Mouse (Mus musculus) skeletal muscle tissue, adult 2 months (tissue): ENCODE results near the gene Slc20a1.
A peak's percentile ranks its signal among the peaks of the same experiment; 100 is the strongest.

ENCODE experiments used
- DNase-seq: peaks from one replicate; pipeline ENCODE4 v3.0.0-alpha.2; 2012; ENCODE audit warnings: low read depth, low spot score

Slc20a1 gene

GRCm38 (mm10) chr2:129186291-129186919 lies 12.2 kb upstream of the Slc20a1 start:
- DNase-seq, result peak; percentile 33

DNA sequence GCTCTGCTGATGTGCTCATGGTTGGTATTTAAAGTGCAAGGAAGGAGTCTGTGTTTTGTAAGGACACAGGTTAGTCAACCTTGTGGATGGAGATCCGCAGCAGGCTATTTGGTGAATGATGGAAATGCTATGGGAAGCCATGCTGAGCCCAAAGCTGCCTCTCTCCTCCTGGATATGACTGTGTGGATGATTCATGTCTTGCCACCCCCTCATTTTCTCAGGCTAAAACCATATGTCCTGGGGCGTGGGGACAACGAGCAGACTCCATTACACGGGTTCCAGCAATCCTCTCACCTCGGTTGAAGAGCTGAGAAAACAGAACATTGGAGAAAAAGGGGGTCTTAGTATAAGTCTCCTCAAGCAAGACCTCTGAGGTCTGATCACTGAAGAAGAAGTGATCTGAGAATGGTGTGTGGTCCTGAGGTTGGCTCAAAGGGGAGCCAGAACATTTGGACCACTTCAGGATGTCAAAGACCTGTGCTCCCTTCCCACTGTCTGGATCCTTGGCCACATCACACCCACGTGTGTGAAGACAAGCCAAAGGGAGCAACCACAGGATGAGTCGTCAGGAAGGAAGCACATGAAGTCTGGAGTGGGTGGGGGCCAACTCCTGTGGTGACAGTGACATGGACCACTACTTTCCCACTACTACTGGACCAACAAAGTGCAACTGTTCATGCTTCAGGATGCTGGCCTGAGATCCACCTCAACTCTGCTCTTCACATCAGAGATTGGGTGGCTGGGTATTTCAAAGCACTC lies 6.0 kb upstream of the Slc20a1 start:
- DNase-seq, result no peak

DNA sequence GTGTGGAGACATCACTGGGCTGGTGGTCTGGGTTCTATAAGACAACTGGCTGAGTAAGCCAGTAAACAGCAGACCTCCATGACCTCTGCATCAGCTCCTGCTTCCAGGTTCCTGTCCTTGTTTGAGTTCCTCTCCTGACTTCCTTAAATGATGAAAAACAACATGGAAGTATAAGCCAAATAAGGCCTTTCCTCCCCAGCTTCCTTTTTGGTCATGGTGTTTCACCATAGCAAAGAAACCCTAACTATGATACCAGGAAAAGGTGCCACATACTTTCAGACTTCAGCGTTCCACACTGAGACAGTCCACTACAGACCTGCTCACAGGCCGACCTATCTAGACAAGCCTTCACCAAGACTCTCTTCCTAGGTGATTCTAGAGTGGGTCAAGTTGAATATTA lies 2.2 kb upstream of the Slc20a1 start:
- DNase-seq, result no peak

DNA sequence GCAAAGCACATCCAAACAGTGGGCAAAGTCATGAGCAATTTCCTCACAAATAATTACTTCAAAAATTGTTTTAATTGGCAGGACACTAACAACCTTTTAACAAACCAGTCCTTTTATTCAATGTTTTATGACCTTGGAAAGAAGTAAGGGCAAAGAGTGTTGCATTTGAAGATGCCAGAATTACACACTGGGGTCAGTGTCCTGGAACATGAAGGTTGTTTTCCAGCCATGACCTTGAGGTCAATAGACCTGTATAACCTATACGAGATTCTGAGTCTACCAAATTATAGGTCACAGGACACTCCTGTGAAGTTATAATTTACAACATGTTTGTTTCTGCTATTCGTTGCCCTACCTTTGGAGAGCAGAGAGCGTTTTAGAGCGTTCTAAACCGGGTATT lies 1.4 kb upstream of the Slc20a1 start:
- DNase-seq, result no peak

DNA sequence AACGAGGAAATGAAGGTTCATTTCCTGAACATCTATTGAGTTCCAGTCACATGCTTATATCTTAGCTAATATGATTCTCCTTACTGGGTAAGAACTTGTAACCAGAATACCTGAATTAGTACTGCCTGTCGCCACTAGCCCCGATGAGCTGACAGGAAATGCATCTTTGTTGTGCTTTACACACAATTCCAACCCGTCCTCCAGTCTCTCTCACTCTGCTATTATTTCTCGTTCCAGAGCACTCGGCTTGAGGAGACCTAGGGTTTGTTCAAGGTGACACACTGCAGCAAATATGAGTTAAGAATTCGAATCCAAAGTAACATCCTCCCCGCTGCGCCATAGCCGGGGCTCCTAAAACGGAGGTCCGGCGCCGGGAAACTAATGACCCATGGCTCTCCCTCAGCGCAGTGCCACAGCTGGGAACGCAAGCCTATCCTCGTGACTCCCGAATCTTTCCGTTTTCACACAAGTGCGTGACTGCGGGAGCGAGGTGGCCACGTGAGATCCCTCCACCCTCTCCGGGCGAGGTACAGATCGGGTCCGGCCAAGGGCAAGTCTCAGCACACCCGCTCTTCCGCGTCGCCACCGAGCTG lies 625 bp upstream of the Slc20a1 start:
- DNase-seq, result no peak

- DNase-seq, result no peak
Measured at GRCm38 (mm10) chr2:129199328-129200085, 943 bp downstream of the Slc20a1 start.

DNA sequence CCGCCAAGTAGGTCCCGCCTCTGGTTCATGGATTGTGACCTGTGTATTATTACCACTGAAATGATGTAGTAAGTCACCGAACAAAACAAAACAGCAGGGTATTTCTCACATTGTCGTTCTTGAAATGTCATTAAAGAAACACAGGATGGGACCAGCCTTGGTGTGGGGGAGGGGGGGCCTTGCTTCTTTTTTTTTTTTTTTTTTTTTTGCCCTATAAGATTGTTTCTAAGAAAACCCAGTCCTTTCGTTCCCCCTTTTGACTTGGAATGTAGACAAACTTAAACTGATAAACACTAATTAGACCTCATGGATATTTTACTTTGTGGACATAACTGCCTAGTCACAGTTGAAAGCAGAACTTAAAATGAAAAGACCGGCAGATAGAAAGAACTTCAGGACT lies 6.4 kb downstream of the Slc20a1 start:
- DNase-seq, result no peak

- peak; percentile 57 for DNase-seq
Measured at GRCm38 (mm10) chr2:129206824-129207223, 8.3 kb downstream of the Slc20a1 start.

DNA sequence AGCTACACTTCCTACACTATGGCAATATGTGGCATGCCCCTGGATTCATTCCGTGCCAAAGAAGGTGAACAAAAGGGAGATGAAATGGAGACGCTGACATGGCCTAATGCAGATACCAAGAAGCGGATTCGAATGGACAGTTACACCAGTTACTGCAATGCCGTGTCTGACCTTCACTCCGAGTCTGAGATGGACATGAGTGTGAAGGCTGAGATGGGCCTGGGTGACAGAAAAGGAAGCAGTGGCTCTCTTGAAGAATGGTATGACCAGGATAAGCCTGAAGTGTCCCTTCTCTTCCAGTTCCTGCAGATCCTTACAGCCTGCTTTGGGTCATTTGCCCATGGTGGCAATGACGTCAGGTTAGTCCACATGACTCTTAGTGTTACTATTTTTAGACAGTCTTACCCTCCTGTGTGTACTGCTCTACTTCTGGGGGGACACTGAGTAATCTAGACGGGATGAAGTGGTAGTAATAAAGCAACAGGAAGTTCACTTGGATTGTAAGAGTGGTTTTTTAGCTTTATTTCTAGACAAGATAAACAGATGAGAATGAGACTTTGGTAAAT lies 9.7 kb downstream of the Slc20a1 start:
- DNase-seq, result no peak

DNA sequence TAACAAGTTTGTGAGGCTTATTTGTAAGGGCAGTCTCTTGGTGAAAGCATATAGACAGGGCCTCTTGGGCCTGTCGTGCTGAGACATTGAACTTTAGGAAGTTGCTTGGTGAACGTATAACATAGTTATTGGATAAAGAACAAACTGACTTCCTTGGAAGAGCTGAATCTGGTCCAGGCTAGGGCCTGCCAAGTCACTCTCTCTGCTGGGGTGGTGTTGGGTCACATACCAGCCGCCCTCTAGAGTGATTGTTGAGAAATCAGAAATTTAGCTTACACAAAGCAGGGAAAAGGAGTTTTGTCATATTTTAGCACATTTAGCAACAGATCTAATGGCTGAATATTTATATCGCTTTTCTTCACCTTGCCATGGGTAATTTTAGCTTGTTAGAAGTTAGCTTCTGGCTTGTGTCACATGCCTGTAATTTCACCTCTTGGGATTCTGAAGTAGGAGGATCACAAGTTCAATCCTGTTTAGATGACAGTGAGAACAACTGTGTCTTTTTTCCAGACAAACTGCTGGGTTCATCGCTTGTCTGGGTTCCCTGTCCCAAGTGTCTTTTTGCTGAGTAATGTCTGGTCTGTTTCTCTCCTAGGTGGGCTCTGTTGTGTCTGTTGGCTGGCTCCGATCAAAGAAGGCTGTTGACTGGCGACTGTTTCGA lies 11.7 kb downstream of the Slc20a1 start:
- no peak for DNase-seq

DNA sequence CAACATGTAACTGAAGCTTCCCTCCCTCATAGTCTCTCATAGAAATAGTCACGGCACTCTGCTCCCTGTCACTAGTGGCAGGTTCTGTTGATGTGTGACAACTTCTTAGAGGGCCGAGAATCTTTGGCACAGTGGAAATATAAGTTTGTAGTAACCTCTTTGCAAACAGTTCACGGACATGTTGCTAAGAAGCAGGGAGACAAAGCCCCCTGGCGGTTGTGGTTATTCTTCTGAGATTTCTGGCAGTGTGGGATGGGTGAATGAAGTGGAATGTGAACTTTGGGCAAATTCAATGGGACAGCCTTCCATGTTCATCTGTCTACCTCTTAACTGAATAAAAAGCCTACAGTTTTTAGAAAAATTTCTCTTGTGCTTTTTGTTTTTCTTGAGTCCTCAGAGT lies 12.7 kb downstream of the Slc20a1 start:
- no peak for DNase-seq

- DNase-seq, result no peak
Measured at GRCm38 (mm10) chr2:129211957-129212356, 13.4 kb downstream of the Slc20a1 start.

- no peak for DNase-seq
Measured at GRCm38 (mm10) chr2:129212566-129212965, 14.0 kb downstream of the Slc20a1 start.

GRCm38 (mm10) chr2:129214774-129215173 lies 16.2 kb downstream of the Slc20a1 start:
- no peak for DNase-seq

DNA sequence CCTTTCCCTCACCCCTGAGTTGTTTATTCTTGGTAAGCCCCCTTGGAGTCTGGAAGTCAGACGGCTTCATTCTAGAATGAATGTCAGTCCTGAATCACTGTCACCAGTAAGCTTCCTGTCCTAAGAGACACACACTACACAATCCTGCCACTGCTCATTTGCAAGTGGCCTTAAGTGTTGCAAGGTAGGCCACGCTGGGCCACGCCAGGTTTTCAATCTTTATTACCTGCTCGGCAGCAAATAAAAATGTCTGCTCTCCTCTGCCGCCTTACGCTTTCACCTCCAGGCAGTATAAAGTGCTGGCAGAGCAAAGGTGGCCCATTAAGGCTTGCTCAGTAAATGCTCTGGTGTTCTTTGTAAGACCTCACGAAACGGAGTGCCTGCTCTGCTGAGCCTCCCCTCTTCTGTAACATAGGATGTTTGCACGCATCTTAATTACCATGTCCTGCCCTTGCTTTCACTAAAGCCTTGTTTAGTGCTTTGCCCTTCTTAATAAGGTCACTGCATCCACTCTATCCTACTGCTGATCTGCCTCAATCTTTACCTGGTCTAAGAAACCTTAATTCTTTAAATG lies 19.1 kb downstream of the Slc20a1 start:
- no peak for DNase-seq

GRCm38 (mm10) chr2:129218537-129219105 lies 20.1 kb downstream of the Slc20a1 start:
- no peak for DNase-seq

DNA sequence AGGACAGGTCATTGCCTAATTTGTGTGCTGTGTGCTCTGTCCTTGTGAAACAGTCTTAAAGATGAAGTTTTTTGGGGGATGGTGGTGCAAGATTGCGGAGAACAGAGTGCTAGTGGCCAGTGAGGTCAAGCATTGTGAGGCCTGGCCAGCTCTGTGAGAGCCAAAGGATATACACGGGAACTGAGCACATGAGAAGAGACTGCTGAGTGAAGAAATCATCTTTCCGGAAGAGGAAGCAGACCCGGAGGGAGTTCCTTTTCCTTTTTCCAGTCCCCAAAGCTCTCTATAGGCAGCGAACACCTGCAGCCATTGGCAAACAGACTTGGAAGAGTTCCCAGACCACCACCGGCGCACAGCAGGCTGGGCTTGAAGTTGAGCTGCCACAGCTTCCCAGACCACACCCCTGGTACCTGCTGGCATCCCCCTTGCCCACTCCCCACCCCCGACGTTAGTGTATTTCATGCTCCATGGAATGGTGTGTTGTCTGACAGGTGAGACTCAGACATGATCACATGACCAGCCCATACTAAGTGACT lies 22.6 kb downstream of the Slc20a1 start:
- no peak for DNase-seq

- no peak for DNase-seq
Measured at GRCm38 (mm10) chr2:129224178-129224577, 25.6 kb downstream of the Slc20a1 start.

GRCm38 (mm10) chr2:129225251-129225819 lies 26.8 kb downstream of the Slc20a1 start:
- no peak for DNase-seq

- DNase-seq, result peak; percentile 18
Measured at GRCm38 (mm10) chr2:129226296-129226851, 27.8 kb downstream of the Slc20a1 start.
